Mouse (Mus musculus): ENCODE measurements around the gene Fxyd6. TPM values are rescaled to one million over a fixed set of nuclear protein-coding genes. Genes with fewer than 3 reads are reported as not detected.

The Fxyd6 gene
- total and polyA plus RNA-seq, 3 experiments = 0.08 TPM; not detected in 2

DNA sequence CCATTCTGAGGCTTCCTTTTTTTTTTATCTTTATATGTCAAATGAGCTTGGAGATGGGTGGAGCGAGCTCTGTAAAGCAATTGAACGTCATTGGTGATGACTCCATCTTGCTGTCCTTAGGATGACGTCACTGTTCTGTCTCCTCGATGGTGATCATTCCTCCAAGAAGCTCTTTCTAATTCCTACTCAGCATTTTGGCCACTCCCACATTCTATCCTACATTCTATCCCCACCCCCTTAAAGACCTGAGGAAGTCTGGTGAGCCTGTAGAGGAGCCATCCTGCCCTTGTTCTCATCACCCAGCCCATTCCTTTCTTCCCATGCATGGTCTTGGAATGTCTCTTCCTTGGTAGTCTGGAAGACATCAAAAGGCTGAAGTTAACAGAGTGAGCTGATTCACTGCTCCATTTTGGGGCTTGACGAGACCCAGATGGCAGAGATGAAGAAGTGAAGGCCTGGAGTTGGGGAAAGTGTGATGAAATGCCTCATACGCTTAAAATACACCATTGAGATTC is 5.1 kb downstream of the Fxyd6 start:
- Histone ChIP-seq H3K36me3 (replicated peaks in 1 of 2; ENCODE audit: control insufficient read depth in 1 of 2, insufficient read depth in 1 of 2, low read length in 1 of 2) (no peaks in the 10 kb centered on the region), H3K9me3 (replicated peaks; ENCODE audit: low read length) (no peaks in the 10 kb centered on the region), H3K4me1 (ENCODE audit: control insufficient read depth in 1 of 2, insufficient read depth in 2 of 2) (no peaks in the 10 kb centered on the region), H3K27me3 (replicated peaks) (peaks cover 83% of the 10 kb centered on the region), H3K4me2 (ENCODE audit: insufficient read depth, low read depth, poor library complexity, severe bottlenecking) (no peak overlapping the region), H3K4me3 (replicated peaks in 1 of 3; ENCODE audit: low read depth in 2 of 3, low read length in 2 of 3, poor library complexity in 1 of 3) (no peak overlapping the region), H3K79me2 (replicated peaks; ENCODE audit: control insufficient read depth, extremely low read depth, insufficient read depth, poor library complexity, severe bottlenecking) (no peaks in the 10 kb centered on the region), H3K9ac (ENCODE audit: insufficient read depth, low read depth) (no peak overlapping the region), H3K27ac (ENCODE audit: insufficient read depth, low read depth) (no peak overlapping the region)
- dilution Hi-C loops (cut with MboI; ENCODE audit: extremely low pct_ligation_motif_present, extremely low pct_unique_long_range_greater_than_20kb, low sequenced_read_pairs) = no loop called here
- no peak for DNase-seq (ENCODE audit: extremely low read depth)
- no peak for TF ChIP-seq E2F4 (IDR thresholded peaks at IDR 0.05; ENCODE audit: insufficient replicate concordance, low read depth, low read length)
- TF ChIP-seq MAX (IDR thresholded peaks at IDR 0.05; ENCODE audit: low read length) = no peak
- no peak for TF ChIP-seq JUN (IDR thresholded peaks at IDR 0.05; ENCODE audit: insufficient read depth, low read depth, low read length)
- in situ Hi-C loops (cut with MboI; ENCODE audit: low pct_ligation_motif_present, low pct_unique_long_range_greater_than_20kb, low sequenced_read_pairs) = loop anchor here (25.0 kb wide), 1 partner anchor 363 kb away; the partner anchor contains the start of gene Cd3e

DNA sequence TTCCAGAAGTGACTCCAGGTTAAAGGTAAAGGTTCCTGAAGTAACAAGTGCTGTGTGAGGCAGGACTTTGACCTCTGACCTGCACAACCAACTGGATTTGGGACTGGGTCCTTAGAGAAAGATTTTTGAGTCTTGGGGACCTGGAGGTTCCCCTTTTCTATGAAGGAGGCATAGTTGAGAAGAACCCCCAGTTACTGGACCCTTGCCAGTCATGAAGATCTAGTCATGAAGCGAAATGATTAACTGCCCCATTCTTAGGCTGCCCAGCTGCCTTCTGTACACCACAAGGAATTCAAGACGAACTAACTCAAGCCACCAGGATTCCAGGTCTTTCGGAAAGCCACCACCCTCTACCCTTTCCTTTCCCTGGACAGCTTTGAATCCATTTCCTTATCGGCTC is 6.4 kb downstream of the Fxyd6 start:
- dilution Hi-C loops (cut with MboI; ENCODE audit: extremely low pct_ligation_motif_present, extremely low pct_unique_long_range_greater_than_20kb, low sequenced_read_pairs) (no loop called here), in situ Hi-C loops (cut with MboI; ENCODE audit: low pct_ligation_motif_present, low pct_unique_long_range_greater_than_20kb, low sequenced_read_pairs) (loop anchor here (25.0 kb wide), 1 partner anchor 364 kb away; the partner anchor contains the start of gene Cd3e)
- H3K36me3 ChIP-seq (replicated peaks in 1 of 2; ENCODE audit: control insufficient read depth in 1 of 2, insufficient read depth in 1 of 2, low read length in 1 of 2) = no peaks in the 10 kb centered on the region
- no peak for DNase-seq (ENCODE audit: extremely low read depth)
- no peak overlapping the region for H3K4me3 ChIP-seq (replicated peaks in 1 of 3; ENCODE audit: low read depth in 2 of 3, low read length in 2 of 3, poor library complexity in 1 of 3)
- H3K9me3 ChIP-seq (replicated peaks; ENCODE audit: low read length) = no peaks in the 10 kb centered on the region
- H3K27ac ChIP-seq (ENCODE audit: insufficient read depth, low read depth) = no peak overlapping the region
- peaks cover 83% of the 10 kb centered on the region for H3K27me3 ChIP-seq (replicated peaks)
- no peaks in the 10 kb centered on the region for H3K4me1 ChIP-seq (ENCODE audit: control insufficient read depth in 1 of 2, insufficient read depth in 2 of 2)
- H3K9ac ChIP-seq (ENCODE audit: insufficient read depth, low read depth) = no peak overlapping the region
- TF ChIP-seq BHLHE40 (IDR thresholded peaks at IDR 0.05; ENCODE audit: low read depth, low read length) = no peak
- TF ChIP-seq HCFC1 (IDR thresholded peaks at IDR 0.05; ENCODE audit: low read depth, low read length) = no peak
- no peak for TF ChIP-seq MAZ (IDR thresholded peaks at IDR 0.05; ENCODE audit: low read depth, low read length)
- TF ChIP-seq ELF1 (IDR thresholded peaks at IDR 0.05; ENCODE audit: low read depth, low read length) = no peak
- no peak for TF ChIP-seq SMC3 (IDR thresholded peaks at IDR 0.05; ENCODE audit: low read depth, low read length)
- TF ChIP-seq USF2 (conservative IDR thresholded peaks at IDR 0.05; ENCODE audit: low read depth, low read length) = no peak
- no peak for TF ChIP-seq NRF1 (IDR thresholded peaks at IDR 0.05; ENCODE audit: low read depth, low read length)
- TF ChIP-seq MXI1 (IDR thresholded peaks at IDR 0.05; ENCODE audit: low read depth, low read length) = no peak
- no peak for TF ChIP-seq MYC (IDR thresholded peaks at IDR 0.05; ENCODE audit: low read depth, low read length)
- TF ChIP-seq PAX5 (IDR thresholded peaks at IDR 0.05; ENCODE audit: low read length) = no peak
- no peak for TF ChIP-seq JUND (conservative IDR thresholded peaks at IDR 0.05; ENCODE audit: low read depth, low read length)
- TF ChIP-seq UBTF (IDR thresholded peaks at IDR 0.05; ENCODE audit: low read depth, low read length) = no peak
- no peak for TF ChIP-seq JUN (IDR thresholded peaks at IDR 0.05; ENCODE audit: insufficient read depth, low read depth, low read length)
- no peak for TF ChIP-seq GABPA (IDR thresholded peaks at IDR 0.05; ENCODE audit: insufficient replicate concordance, low read depth, low read length)
- TF ChIP-seq NELFE (IDR thresholded peaks at IDR 0.05; ENCODE audit: low read depth, low read length) = no peak
- H3K4me2 ChIP-seq (ENCODE audit: insufficient read depth, low read depth, poor library complexity, severe bottlenecking) = no peak overlapping the region
- H3K79me2 ChIP-seq (replicated peaks; ENCODE audit: control insufficient read depth, extremely low read depth, insufficient read depth, poor library complexity, severe bottlenecking) = no peaks in the 10 kb centered on the region

All from CH12.LX (cell line).